Mouse (Mus musculus) MEL (cell line): Measurements from ENCODE around the gene Gm9803.

ENCODE experiments used
- CTCF ChIP-seq, 3 experiments: IDR thresholded peaks in 2 of 3; conservative IDR thresholded peaks in 1 of 3; 2 replicates each; pipeline ENCODE4 v1.5.1; 2011 to 2012; ENCODE audit warnings: low read length in 3 of 3, low read depth in 2 of 3, mild to moderate bottlenecking in 2 of 3, improper control_type of control experiment in 1 of 3, inconsistent platforms in 1 of 3, mixed read lengths in 1 of 3, moderate library complexity in 1 of 3; ENCODE audit not compliant: control insufficient read depth in 1 of 3, insufficient read depth in 1 of 3, poor library complexity in 1 of 3, severe bottlenecking in 1 of 3
- EP300 ChIP-seq, 2 experiments: IDR thresholded peaks; 2 replicates each; pipeline ENCODE4 v1.6.1; 2011; ENCODE audit warnings: improper control_type of control experiment in 2 of 2, low read length in 2 of 2, low read depth in 1 of 2, mild to moderate bottlenecking in 1 of 2
- JUND ChIP-seq: IDR thresholded peaks from 2 replicates; pipeline ENCODE4 v1.6.1; 2011; ENCODE audit warnings: low read depth, mild to moderate bottlenecking, improper control_type of control experiment, low read length
- MAZ ChIP-seq: IDR thresholded peaks from 2 replicates; pipeline ENCODE4 v1.6.1; 2012; ENCODE audit warnings: low read depth, mild to moderate bottlenecking, inconsistent platforms, low read length, improper control_type of control experiment
- MXI1 ChIP-seq: IDR thresholded peaks from 2 replicates; pipeline ENCODE4 v1.6.1; 2011; ENCODE audit warnings: mild to moderate bottlenecking, low read depth, low read length, improper control_type of control experiment
- POLR2A ChIP-seq, 2 experiments: IDR thresholded peaks; 2 replicates each; pipeline ENCODE4 v1.6.1; 2011 to 2012; ENCODE audit warnings: low read length in 2 of 2, mild to moderate bottlenecking in 2 of 2, control low read depth in 1 of 2, improper control_type of control experiment in 1 of 2, low read depth in 1 of 2, moderate library complexity in 1 of 2; ENCODE audit not compliant: control insufficient read depth in 1 of 2, insufficient read depth in 1 of 2, poor library complexity in 1 of 2
- RAD21 ChIP-seq: IDR thresholded peaks from 2 replicates; pipeline ENCODE4 v1.6.1; 2011; ENCODE audit warnings: mild to moderate bottlenecking, low read depth, low read length, improper control_type of control experiment
- RCOR1 ChIP-seq: IDR thresholded peaks from 2 replicates; pipeline ENCODE4 v1.6.1; 2012; ENCODE audit warnings: low read depth, mild to moderate bottlenecking, inconsistent platforms, low read length, improper control_type of control experiment
- SIN3A ChIP-seq: IDR thresholded peaks from 2 replicates; pipeline ENCODE4 v1.6.1; 2012; ENCODE audit warnings: low read length, improper control_type of control experiment, inconsistent platforms
- TAL1 ChIP-seq: IDR thresholded peaks from 2 replicates; pipeline ENCODE4 v1.6.1; 2012; ENCODE audit warnings: mild to moderate bottlenecking, inconsistent platforms, low read length, moderate library complexity, mixed read lengths
- USF1 ChIP-seq: IDR thresholded peaks from 2 replicates; pipeline ENCODE4 v1.6.1; 2014; ENCODE audit warnings: low read depth, mild to moderate bottlenecking, inconsistent platforms, low read length, improper control_type of control experiment, moderate library complexity

DNA sequence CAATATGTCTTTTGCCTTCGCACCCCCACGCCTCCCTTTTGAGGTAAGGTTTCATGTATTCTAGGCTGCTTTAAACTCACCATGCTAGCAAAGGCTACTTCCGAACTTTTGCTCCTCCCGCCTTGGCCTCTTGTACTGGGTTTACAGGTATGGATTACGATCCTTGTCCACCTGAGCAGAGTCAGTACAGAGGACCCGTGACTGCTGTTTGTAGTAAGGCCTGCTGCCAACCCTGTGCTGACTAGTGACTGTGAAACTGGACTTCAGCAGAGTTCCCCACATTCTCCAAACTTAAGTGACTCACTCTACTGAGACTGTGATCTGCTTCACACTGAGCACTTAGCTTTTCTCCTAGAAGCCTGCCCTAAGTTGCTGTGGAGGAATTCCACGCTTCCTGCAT, 13.8 kb downstream of the Gm9803 start:
- no peak for TF ChIP-seq SIN3A
- no peak for TF ChIP-seq CTCF (IDR thresholded peaks at IDR 0.05 in 2 of 3, conservative IDR thresholded peaks at IDR 0.05 in 1 of 3; ENCODE audit: control insufficient read depth in 1 of 3, insufficient read depth in 1 of 3, low read depth in 2 of 3, low read length in 3 of 3, poor library complexity in 1 of 3, severe bottlenecking in 1 of 3)
- TF ChIP-seq MXI1: no peak
- TF ChIP-seq USF1: no peak
- TF ChIP-seq RAD21: no peak
- TF ChIP-seq EP300 (IDR thresholded peaks at IDR 0.05; ENCODE audit: low read depth in 1 of 2, low read length in 2 of 2): no peak
- no peak for TF ChIP-seq MAZ
- no peak for TF ChIP-seq POLR2A (IDR thresholded peaks at IDR 0.05; ENCODE audit: control insufficient read depth in 1 of 2, insufficient read depth in 1 of 2, low read depth in 1 of 2, low read length in 2 of 2, poor library complexity in 1 of 2)
- TF ChIP-seq JUND: no peak
- no peak for TF ChIP-seq RCOR1
- no peak for TF ChIP-seq TAL1
